Mouse (Mus musculus) left cerebral cortex, postnatal 14 days (tissue): ENCODE measurements around the gene Gm14305. TPM values are rescaled to one million over a fixed set of nuclear protein-coding genes. Genes with fewer than 3 reads are reported as not detected.
"Not testable (repeated sequence)": the region's sequence is repeated elsewhere in the genome, so short reads cannot be mapped to it uniquely, and the experiment has no call there.

ENCODE experiments used
- DNase-seq, 2 experiments: peaks; one replicate each; pipeline ENCODE4 v3.0.0; 2021 to 2022; ENCODE audit warnings: low spot score in 2 of 2, mixed read lengths in 1 of 2
- intact Hi-C: fragments of 180-260 bp; cut with DNase I; formaldehyde crosslinking; loops from one replicate; pipeline ENCODE4 v1.15.1; 2025
- long read RNA-seq, 2 experiments: library from polyadenylated mRNA; stranded (forward); transcript quantifications; one replicate each; pipeline ENCODE4 v2.0.0; 2021
- total RNA-seq, 2 experiments: library from RNA; stranded (reverse); gene quantifications; 2 replicates each; pipeline ENCODE4 v1.2.3; 2021

The Gm14305 gene
- total RNA-seq, result 10 to 100 TPM; 22.1 to 30.5 TPM
- long read RNA-seq, experiment 1, transcript Gm14305-201 (4 exons, 1,167 nt), result major isoform, 25 of 27 reads
- long read RNA-seq, experiment 1, partial matches to known transcripts, result 0 of 27 reads
- long read RNA-seq, experiment 1, other reads (novel, unspliced or antisense), result 1 of 27 reads
- long read RNA-seq, experiment 2, transcript Gm14305-201 (4 exons, 1,167 nt), result major isoform, 16 of 18 reads
- long read RNA-seq, experiment 2, partial matches to known transcripts, result 0 of 18 reads
- long read RNA-seq, experiment 2, other reads (novel, unspliced or antisense), result 1 of 18 reads

DNA sequence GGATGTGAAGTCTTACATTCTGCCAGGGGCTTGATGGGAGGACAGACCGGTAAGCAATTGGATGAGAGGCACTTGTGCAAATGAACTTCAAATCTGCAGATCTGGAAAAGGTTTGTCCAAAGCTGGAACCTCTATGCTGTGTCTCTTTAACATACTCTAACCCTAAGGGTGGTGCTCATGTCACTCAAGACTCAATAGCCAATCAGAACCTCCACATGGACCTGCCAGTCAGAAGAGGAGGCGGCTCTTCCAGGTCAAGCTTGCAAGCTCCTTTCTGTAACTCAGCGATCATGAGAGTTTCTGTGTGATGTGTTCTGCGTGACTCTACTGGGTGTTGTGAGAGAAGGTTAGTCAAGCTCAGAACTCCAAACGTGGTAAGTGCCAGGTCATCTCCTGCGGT, at the start of gene Gm14305:
Gm14305 (plus strand) TSS at position 278 of the 400 bp plus-strand sequence.
- intact Hi-C loops, result not testable (repeated sequence)

DNA sequence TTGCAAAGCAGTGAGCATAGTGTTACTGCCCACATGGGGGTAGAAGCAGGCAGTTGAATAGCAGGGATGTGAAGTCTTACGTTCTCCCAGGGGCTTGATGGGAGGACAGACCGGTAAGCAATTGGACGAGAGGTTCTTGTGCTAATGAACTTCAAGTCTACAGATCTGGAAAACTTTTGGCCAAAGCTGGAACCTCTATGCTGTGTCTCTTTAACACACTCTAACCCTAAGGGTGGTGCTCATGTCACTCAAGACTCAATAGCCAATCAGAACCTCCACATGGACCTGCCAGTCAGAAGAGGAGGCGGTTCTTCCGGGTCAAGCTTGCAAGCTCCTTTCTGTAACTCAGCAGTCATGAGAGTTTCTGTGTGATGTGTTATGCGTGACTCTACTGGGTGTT, 37.9 kb upstream of the Gm14305 start, which contains the start of gene Zfp973:
Zfp973 (plus strand) TSS at position 301 of the 400 bp plus-strand sequence.
- intact Hi-C loops, DNase-seq: not testable (repeated sequence)

More for the DNA sequence above, at the start of gene Gm14305:
- DNase-seq, result peak; percentile 4 to 12

Other genes with a start within 250 kb of the Gm14305 start
- gene Gm14434, start 221.5 kb upstream of the Gm14305 start, total RNA-seq, result not detected
- not detected for gene Zfp967, start 187.3 kb upstream of the Gm14305 start, total RNA-seq
- 10 to 100 TPM in 1 of 2 experiments, 1 to 10 TPM in 1; 7.1 to 18.9 TPM for gene Gm14308, start 72.0 kb upstream of the Gm14305 start, total RNA-seq
- gene Zfp973, start 37.8 kb upstream of the Gm14305 start, total RNA-seq, result 1 to 10 TPM; 8.3 to 9.9 TPM
- 10 to 100 TPM; 10.9 to 16.8 TPM for gene Gm14295, start 90.3 kb downstream of the Gm14305 start, total RNA-seq
- gene Gm14408, start 122.8 kb downstream of the Gm14305 start, total RNA-seq, result not detected
- 10 to 100 TPM; 16.4 to 20.1 TPM for gene Gm14296, start 219.5 kb downstream of the Gm14305 start, total RNA-seq